Mouse (Mus musculus) embryonic facial prominence, embryonic 11.5 days (tissue): ENCODE results near the gene Il2. TPM values are rescaled to one million over a fixed set of nuclear protein-coding genes. Genes with fewer than 3 reads are reported as not detected.

Experiments used
- ATAC-seq: fragments of 200-750 bp; cut with Nextera tagmentation; replicated peaks from 2 replicates; pipeline ENCODE4 v1.8.0; 2017; ENCODE audit warnings: low read depth; ENCODE audit not compliant: insufficient number of reproducible peaks, low FRiP score, low TSS enrichment
- DNase-seq: peaks from one replicate; pipeline ENCODE4 v3.0.0-alpha.2; 2015; ENCODE audit warnings: low spot score
- H3K27ac ChIP-seq: fragments of 300-500 bp; sonication (generic); replicated peaks from 2 replicates; pipeline ENCODE4 v1.5.1; 2014; ENCODE audit warnings: mild to moderate bottlenecking, low read depth, low read length, control low read depth
- H3K27me3 ChIP-seq: fragments of 300-500 bp; sonication (generic); 2 replicates; pipeline ENCODE4 v1.6.1; 2014; ENCODE audit warnings: mild to moderate bottlenecking, low read length, moderate library complexity, mixed read lengths; ENCODE audit not compliant: control insufficient read depth, insufficient read depth
- H3K36me3 ChIP-seq: fragments of 300-500 bp; sonication (generic); replicated peaks from 2 replicates; pipeline ENCODE4 v1.6.1; 2014; ENCODE audit warnings: low read depth, mild to moderate bottlenecking, low read length, moderate library complexity, mixed read lengths; ENCODE audit not compliant: control insufficient read depth, insufficient read depth
- H3K4me1 ChIP-seq: fragments of 300-500 bp; sonication (generic); 2 replicates; pipeline ENCODE4 v1.6.1; 2014; ENCODE audit warnings: low read length, mixed read lengths; ENCODE audit not compliant: control insufficient read depth, insufficient read depth
- H3K4me2 ChIP-seq: fragments of 300-500 bp; sonication (generic); 2 replicates; pipeline ENCODE4 v1.6.1; 2014; ENCODE audit warnings: low read depth, mild to moderate bottlenecking, control low read depth, low read length, moderate library complexity
- H3K4me3 ChIP-seq: fragments of 300-500 bp; sonication (generic); 2 replicates; pipeline ENCODE4 v1.5.1; 2014; ENCODE audit warnings: low read depth, low read length, control low read depth
- H3K9ac ChIP-seq: fragments of 300-500 bp; sonication (generic); replicated peaks from 2 replicates; pipeline ENCODE4 v1.6.1; 2014; ENCODE audit warnings: mild to moderate bottlenecking, control low read depth, low read length
- H3K9me3 ChIP-seq: fragments of 300-500 bp; sonication (generic); replicated peaks from 2 replicates; pipeline ENCODE4 v1.6.1; 2016; ENCODE audit warnings: mild to moderate bottlenecking, low read length, inconsistent platforms, mixed read lengths; ENCODE audit not compliant: control insufficient read depth
- WGBS: fragments of 180-500 bp; shearing (Covaris S2); extraction: QIAGEN DNeasy Blood & Tissue Kit; methylation state at CpG from one replicate; pipeline ENCODE4 v1.1.7; 2014; 5-methylcytosine and 5-hydroxymethylcytosine counted together
- polyA plus RNA-seq: library from polyadenylated mRNA; unstranded; fragments of >200 nt; fragmentation: Nextera tagmentation; extraction: Ambion mirVana; gene quantifications from 2 replicates; pipeline ENCODE4 v1.2.1, GENCODE M21; 2014

Gene Il2
- polyA plus RNA-seq, 1 experiment from 2014 or later = 0.72 TPM

DNA sequence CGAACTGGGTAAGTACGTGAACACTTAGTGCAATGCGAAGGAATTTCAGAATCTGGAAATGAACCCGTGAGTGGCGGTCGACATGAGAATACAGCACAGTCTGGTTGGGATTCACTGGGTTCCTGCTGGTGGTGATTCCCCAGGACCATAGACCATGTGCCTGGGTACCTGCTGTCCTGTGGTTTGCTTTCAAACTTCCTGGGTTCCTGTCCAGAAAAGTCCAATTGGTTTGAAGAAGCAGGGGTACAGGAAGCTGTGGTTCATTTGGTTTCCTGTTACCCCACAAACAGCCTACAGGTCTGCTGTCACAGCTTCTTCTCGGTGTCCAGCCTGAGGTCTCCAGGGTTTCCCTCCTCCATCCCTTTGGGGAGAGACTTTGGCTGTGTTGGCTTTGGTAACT, 27.2 kb upstream of the Il2 start:
- Histone ChIP-seq H3K27ac (no peak overlapping the region), H3K27me3 (no peaks in the 10 kb centered on the region), H3K9me3 (no peaks in the 10 kb centered on the region), H3K4me2 (no peak overlapping the region), H3K4me3 (no peak overlapping the region), H3K9ac (no peak overlapping the region), H3K4me1 (no peaks in the 10 kb centered on the region), H3K36me3 (no peaks in the 10 kb centered on the region)
- WGBS = 95% methylated on average over 7 of the region's 7 CpGs
- ATAC-seq (no peak), DNase-seq (no peak)

DNA sequence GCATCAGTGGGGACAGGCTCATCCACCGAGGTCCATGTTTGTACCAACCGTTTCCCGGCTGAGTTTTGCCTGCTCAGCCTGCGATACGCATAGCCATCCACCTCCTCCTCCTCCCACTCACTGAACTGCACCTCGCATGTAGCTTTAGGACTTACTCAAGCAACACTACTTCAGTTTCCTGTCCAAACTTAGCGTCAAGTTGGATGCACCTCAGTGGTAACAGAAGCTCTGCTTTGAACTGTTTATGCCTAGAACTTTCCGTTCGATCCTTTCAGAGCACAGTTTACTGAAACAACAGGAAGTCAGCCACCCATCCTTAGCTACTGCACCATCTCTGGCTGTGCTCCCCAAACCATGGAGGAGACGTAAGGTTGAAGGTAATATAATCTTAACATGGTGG, 26.5 kb upstream of the Il2 start:
- Histone ChIP-seq H3K4me3 (no peak overlapping the region), H3K9ac (no peak overlapping the region), H3K4me1 (no peaks in the 10 kb centered on the region), H3K9me3 (no peaks in the 10 kb centered on the region), H3K27me3 (no peaks in the 10 kb centered on the region), H3K27ac (no peak overlapping the region), H3K36me3 (no peaks in the 10 kb centered on the region), H3K4me2 (no peak overlapping the region)
- ATAC-seq (no peak), DNase-seq (no peak)
- 90% methylated on average over 10 of the region's 10 CpGs for WGBS

DNA sequence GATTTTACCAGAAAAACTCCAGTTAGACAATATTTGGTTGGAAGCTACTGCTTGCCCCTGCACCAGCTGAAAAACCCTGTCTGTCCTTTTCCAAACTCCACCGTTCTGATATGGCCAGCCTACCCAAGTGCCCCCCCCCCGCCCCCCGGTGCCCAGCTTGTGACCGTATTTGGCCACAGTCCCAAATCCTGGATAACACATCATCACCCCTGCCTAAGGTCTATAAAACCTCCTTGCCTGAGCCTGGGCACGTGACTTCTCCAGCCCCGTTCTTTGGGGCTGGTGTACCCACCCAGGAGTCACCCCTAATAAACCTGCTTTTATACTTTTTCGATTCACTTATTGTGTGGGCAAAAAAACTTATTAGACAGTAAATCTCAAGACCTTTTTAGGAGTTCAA, 21.1 kb upstream of the Il2 start:
- Histone ChIP-seq H3K9ac (no peak overlapping the region), H3K4me1 (no peaks in the 10 kb centered on the region), H3K4me2 (no peak overlapping the region), H3K4me3 (no peak overlapping the region), H3K27ac (no peak overlapping the region), H3K36me3 (no peaks in the 10 kb centered on the region), H3K9me3 (no peaks in the 10 kb centered on the region), H3K27me3 (no peaks in the 10 kb centered on the region)
- 90% methylated on average over 7 of the region's 7 CpGs for WGBS
- ATAC-seq (no peak), DNase-seq (no peak)

DNA sequence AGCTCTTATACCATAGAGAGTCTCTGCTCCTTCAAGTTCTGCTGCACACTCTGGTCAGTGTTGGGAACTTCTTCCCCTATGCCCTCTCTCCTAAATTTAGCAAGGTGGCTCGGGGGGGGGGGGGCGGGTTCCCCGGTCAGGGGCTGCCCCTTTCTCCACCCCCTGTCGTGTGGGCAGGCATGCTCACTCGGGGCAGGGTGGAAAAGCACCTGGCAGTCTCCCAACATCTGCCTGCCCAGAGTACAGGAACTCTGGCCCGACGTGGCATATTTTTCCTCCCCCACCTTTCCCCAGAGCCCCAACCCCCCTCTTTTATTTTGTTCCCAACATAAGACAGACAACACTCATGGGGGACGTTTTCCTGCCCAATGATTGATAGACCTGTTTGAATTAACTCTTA, 20.6 kb upstream of the Il2 start:
- Histone ChIP-seq H3K9ac (no peak overlapping the region), H3K9me3 (no peaks in the 10 kb centered on the region), H3K4me1 (no peaks in the 10 kb centered on the region), H3K4me2 (no peak overlapping the region), H3K27ac (no peak overlapping the region), H3K4me3 (no peak overlapping the region), H3K36me3 (no peaks in the 10 kb centered on the region), H3K27me3 (no peaks in the 10 kb centered on the region)
- DNase-seq = no peak
- 56% methylated on average over 8 of the region's 8 CpGs for WGBS
- ATAC-seq = no peak

GRCm38 (mm10) chr3:37144979-37145378, 19.2 kb upstream of the Il2 start:
- DNase-seq = no peak
- 70% methylated on average over 1 of the region's 1 CpGs for WGBS
- H3K9me3 ChIP-seq = no peaks in the 10 kb centered on the region
- H3K4me3 ChIP-seq = no peak overlapping the region
- H3K4me2 ChIP-seq = no peak overlapping the region
- no peaks in the 10 kb centered on the region for H3K27me3 ChIP-seq
- ATAC-seq = no peak
- no peaks in the 10 kb centered on the region for H3K36me3 ChIP-seq
- H3K4me1 ChIP-seq = no peaks in the 10 kb centered on the region
- H3K27ac ChIP-seq = no peak overlapping the region
- H3K9ac ChIP-seq = no peak overlapping the region

DNA sequence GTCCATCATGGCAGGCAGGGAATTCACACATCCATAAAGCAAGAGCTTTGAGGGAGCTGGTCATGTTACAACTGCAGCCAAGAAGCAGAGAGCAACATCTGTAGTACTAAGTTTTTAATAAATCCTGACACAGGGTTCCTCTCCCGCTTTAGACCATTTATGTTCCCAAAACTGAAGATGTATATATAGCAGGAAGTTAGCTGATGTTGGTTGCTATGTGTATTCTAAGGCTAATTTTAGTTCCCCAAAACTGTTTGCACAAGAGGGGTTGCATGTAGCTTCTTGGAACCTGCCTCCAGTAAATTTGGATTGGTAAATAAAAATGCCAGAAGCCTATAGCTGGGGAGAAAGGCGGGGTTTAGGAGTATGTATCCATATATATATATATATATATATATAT, 16.1 kb upstream of the Il2 start:
- H3K9me3 ChIP-seq = no peaks in the 10 kb centered on the region
- 80% methylated on average over 2 of the region's 2 CpGs for WGBS
- H3K27me3 ChIP-seq = no peaks in the 10 kb centered on the region
- ATAC-seq (no peak), DNase-seq (no peak)
- H3K4me2 ChIP-seq = no peak overlapping the region
- no peak overlapping the region for H3K27ac ChIP-seq
- no peak overlapping the region for H3K9ac ChIP-seq
- H3K36me3 ChIP-seq = no peaks in the 10 kb centered on the region
- H3K4me3 ChIP-seq = no peak overlapping the region
- H3K4me1 ChIP-seq = no peaks in the 10 kb centered on the region

- Histone ChIP-seq H3K36me3 (no peaks in the 10 kb centered on the region), H3K9me3 (no peaks in the 10 kb centered on the region), H3K9ac (no peak overlapping the region), H3K4me2 (no peak overlapping the region), H3K4me1 (no peaks in the 10 kb centered on the region), H3K27ac (no peak overlapping the region), H3K27me3 (no peaks in the 10 kb centered on the region), H3K4me3 (no peak overlapping the region)
- ATAC-seq (no peak), DNase-seq (no peak)
- 88% methylated on average over 6 of the region's 6 CpGs for WGBS
Observed at GRCm38 (mm10) chr3:37140168-37140906, 14.6 kb upstream of the Il2 start.

GRCm38 (mm10) chr3:37139192-37139591, 13.4 kb upstream of the Il2 start:
- Histone ChIP-seq H3K36me3 (no peaks in the 10 kb centered on the region), H3K9me3 (no peaks in the 10 kb centered on the region), H3K4me1 (no peaks in the 10 kb centered on the region), H3K27ac (no peak overlapping the region), H3K27me3 (no peaks in the 10 kb centered on the region), H3K9ac (no peak overlapping the region), H3K4me3 (no peak overlapping the region), H3K4me2 (no peak overlapping the region)
- WGBS = 80% methylated on average over 3 of the region's 3 CpGs
- no peak for DNase-seq
- no peak for ATAC-seq
